Mouse (Mus musculus) lung, embryonic 16.5 days (tissue): ENCODE measurements around the gene Tnks2. TPM values are rescaled to one million over a fixed set of nuclear protein-coding genes. Genes with fewer than 3 reads are reported as not detected.
A peak's percentile ranks its signal among the peaks of the same experiment; 100 is the strongest.

ENCODE experiments used
- ATAC-seq: fragments of 200-750 bp; cut with Nextera tagmentation; 2 replicates; pipeline ENCODE4 v1.8.0; 2017; ENCODE audit warnings: low read depth, mild to moderate bottlenecking, moderate library complexity
- H3K27ac ChIP-seq: fragments of 300-500 bp; sonication (generic); 2 replicates; pipeline ENCODE4 v1.5.1; 2014; ENCODE audit warnings: mild to moderate bottlenecking, control low read depth, low read length
- H3K27me3 ChIP-seq: fragments of 300-500 bp; sonication (generic); 2 replicates; pipeline ENCODE4 v1.6.1; 2014; ENCODE audit warnings: low read depth, low read length, mixed read lengths; ENCODE audit not compliant: control insufficient read depth, insufficient read depth
- H3K36me3 ChIP-seq: fragments of 300-500 bp; sonication (generic); 2 replicates; pipeline ENCODE4 v1.6.1; 2014; ENCODE audit warnings: low read length; ENCODE audit not compliant: control insufficient read depth, insufficient read depth
- H3K4me1 ChIP-seq: fragments of 300-500 bp; sonication (generic); replicated peaks from 2 replicates; pipeline ENCODE4 v1.6.1; 2014; ENCODE audit warnings: low read length, mixed read lengths; ENCODE audit not compliant: control insufficient read depth, insufficient read depth
- H3K4me2 ChIP-seq: fragments of 300-500 bp; sonication (generic); 2 replicates; pipeline ENCODE4 v1.6.1; 2014; ENCODE audit warnings: low read depth, low read length, control low read depth
- H3K4me3 ChIP-seq: fragments of 300-500 bp; sonication (generic); 2 replicates; pipeline ENCODE4 v1.5.1; 2014; ENCODE audit warnings: mild to moderate bottlenecking, low read length, control low read depth
- H3K9ac ChIP-seq: fragments of 300-500 bp; sonication (generic); 2 replicates; pipeline ENCODE4 v1.6.1; 2014; ENCODE audit warnings: low read length, control low read depth
- H3K9me3 ChIP-seq: fragments of 300-500 bp; sonication (generic); 2 replicates; pipeline ENCODE4 v1.6.1; 2016; ENCODE audit warnings: low read length; ENCODE audit not compliant: control insufficient read depth
- whole genome bisulfite sequencing: fragments of 180-500 bp; shearing (Covaris S2); extraction: QIAGEN DNeasy Blood & Tissue Kit; methylation state at CpG from one replicate; pipeline ENCODE4 v1.1.7; 2014; 5-methylcytosine and 5-hydroxymethylcytosine counted together
- polyA plus RNA-seq: library from polyadenylated mRNA; unstranded; fragments of >200 nt; fragmentation: Nextera tagmentation; extraction: Ambion mirVana; gene quantifications from 2 replicates; pipeline ENCODE4 v1.2.1, GENCODE M21; 2015

Tnks2 gene
- polyA plus RNA-seq, 1 experiment from 2014 or later, result 31.5 TPM

GRCm38 (mm10) chr19:36877329-36877728 lies 43.3 kb downstream of the Tnks2 start:
- no peaks in the 10 kb centered on the region for H3K9me3 ChIP-seq
- ATAC-seq, result no peak
- no peak overlapping the region for H3K27ac ChIP-seq
- no peak overlapping the region for H3K4me2 ChIP-seq
- no peak overlapping the region for H3K4me3 ChIP-seq
- H3K27me3 ChIP-seq, result no peaks in the 10 kb centered on the region
- H3K4me1 ChIP-seq, result no peaks in the 10 kb centered on the region
- H3K9ac ChIP-seq, result no peak overlapping the region
- peaks cover 54% of the 10 kb centered on the region for H3K36me3 ChIP-seq

- H3K9ac ChIP-seq, result no peak overlapping the region
Measured at GRCm38 (mm10) chr19:36878743-36879495, 44.9 kb downstream of the Tnks2 start.

GRCm38 (mm10) chr19:36883119-36883518 lies 49.1 kb downstream of the Tnks2 start:
- H3K36me3 ChIP-seq, result peaks cover 63% of the 10 kb centered on the region
- 85% methylated on average over 6 of the region's 6 CpGs for WGBS

More at GRCm38 (mm10) chr19:36878743-36879495, 44.9 kb downstream of the Tnks2 start:
- WGBS, result 75% methylated on average over 11 of the region's 11 CpGs
- H3K9me3 ChIP-seq, result no peaks in the 10 kb centered on the region
- ATAC-seq, result no peak
- no peak overlapping the region for H3K4me3 ChIP-seq
- no peaks in the 10 kb centered on the region for H3K4me1 ChIP-seq
- H3K27ac ChIP-seq, result no peak overlapping the region
- H3K4me2 ChIP-seq, result no peak overlapping the region
- H3K27me3 ChIP-seq, result no peaks in the 10 kb centered on the region
- peaks cover 56% of the 10 kb centered on the region for H3K36me3 ChIP-seq

GRCm38 (mm10) chr19:36886316-36886715 lies 52.3 kb downstream of the Tnks2 start:
- Histone ChIP-seq H3K9ac (no peak overlapping the region), H3K9me3 (no peaks in the 10 kb centered on the region), H3K27ac (no peak overlapping the region), H3K4me2 (no peak overlapping the region), H3K4me1 (no peaks in the 10 kb centered on the region), H3K36me3 (peaks cover 67% of the 10 kb centered on the region), H3K27me3 (no peaks in the 10 kb centered on the region), H3K4me3 (no peak overlapping the region)
- ATAC-seq, result no peak
- 77% methylated on average over 2 of the region's 2 CpGs for WGBS

More at GRCm38 (mm10) chr19:36883119-36883518, 49.1 kb downstream of the Tnks2 start:
- Histone ChIP-seq H3K27ac (no peak overlapping the region), H3K4me2 (no peak overlapping the region), H3K27me3 (no peaks in the 10 kb centered on the region), H3K4me1 (no peaks in the 10 kb centered on the region), H3K4me3 (no peak overlapping the region), H3K9me3 (no peaks in the 10 kb centered on the region), H3K9ac (no peak overlapping the region)
- no peak for ATAC-seq

- H3K27me3 ChIP-seq, result no peaks in the 10 kb centered on the region
- no peak overlapping the region for H3K4me3 ChIP-seq
- H3K36me3 ChIP-seq, result peaks cover 64% of the 10 kb centered on the region
- H3K27ac ChIP-seq, result no peak overlapping the region
- H3K4me2 ChIP-seq, result no peak overlapping the region
- no peak overlapping the region for H3K9ac ChIP-seq
- ATAC-seq, result no peak
- H3K9me3 ChIP-seq, result no peaks in the 10 kb centered on the region
- WGBS, result 69% methylated on average over 3 of the region's 3 CpGs
- no peaks in the 10 kb centered on the region for H3K4me1 ChIP-seq
Measured at GRCm38 (mm10) chr19:36887706-36888105, 53.7 kb downstream of the Tnks2 start.

GRCm38 (mm10) chr19:36891746-36892145 lies 57.7 kb downstream of the Tnks2 start:
- Histone ChIP-seq H3K4me2 (no peak overlapping the region), H3K9me3 (no peaks in the 10 kb centered on the region), H3K4me1 (no peaks in the 10 kb centered on the region), H3K36me3 (peaks cover 48% of the 10 kb centered on the region), H3K4me3 (no peak overlapping the region), H3K27me3 (no peaks in the 10 kb centered on the region), H3K27ac (no peak overlapping the region), H3K9ac (no peak overlapping the region)
- 92% methylated on average over 3 of the region's 3 CpGs for WGBS
- no peak for ATAC-seq

GRCm38 (mm10) chr19:36896791-36897569 lies 62.9 kb downstream of the Tnks2 start:
- ATAC-seq, result no peak
- no peaks in the 10 kb centered on the region for H3K4me1 ChIP-seq
- no peak overlapping the region for H3K4me3 ChIP-seq
- no peak overlapping the region for H3K27ac ChIP-seq
- H3K4me2 ChIP-seq, result no peak overlapping the region
- H3K9ac ChIP-seq, result no peak overlapping the region
- WGBS, result 31% methylated on average over 10 of the region's 10 CpGs
- H3K9me3 ChIP-seq, result no peaks in the 10 kb centered on the region
- H3K36me3 ChIP-seq, result peaks cover 13% of the 10 kb centered on the region
- H3K27me3 ChIP-seq, result no peaks in the 10 kb centered on the region

- no peaks in the 10 kb centered on the region for H3K4me1 ChIP-seq
- ATAC-seq, result no peak
- 50% methylated on average over 9 of the region's 9 CpGs for WGBS
Measured at GRCm38 (mm10) chr19:36897778-36898177, 63.7 kb downstream of the Tnks2 start.

GRCm38 (mm10) chr19:36903377-36903776 lies 69.3 kb downstream of the Tnks2 start:
- Histone ChIP-seq H3K4me1 (peaks cover 3% of the 10 kb centered on the region), H3K36me3 (no peaks in the 10 kb centered on the region), H3K9me3 (no peaks in the 10 kb centered on the region), H3K27me3 (no peaks in the 10 kb centered on the region), H3K4me3 (no peak overlapping the region), H3K27ac (no peak overlapping the region), H3K4me2 (peak overlapping the region; percentile 91), H3K9ac (no peak overlapping the region; the same call in 1 of the 2 replicates)
- ATAC-seq, result no peak
- WGBS, result 42% methylated on average over 7 of the region's 7 CpGs

More at GRCm38 (mm10) chr19:36897778-36898177, 63.7 kb downstream of the Tnks2 start:
- Histone ChIP-seq H3K36me3 (peaks cover 9% of the 10 kb centered on the region), H3K4me2 (no peak overlapping the region), H3K9ac (no peak overlapping the region), H3K4me3 (no peak overlapping the region), H3K9me3 (no peaks in the 10 kb centered on the region), H3K27me3 (no peaks in the 10 kb centered on the region), H3K27ac (no peak overlapping the region)
